Mouse (Mus musculus) hematopoietic stem cell, adult 5-6 weeks (primary cell): Measurements from ENCODE around the gene Gm13289. TPM values are rescaled to one million over a fixed set of nuclear protein-coding genes. Genes with fewer than 3 reads are reported as not detected.

Experiments
- total RNA-seq: library from RNA; stranded (forward); fragments of 172-1452, 232-1000 nt; gene quantifications from 2 replicates; pipeline ENCODE4 v1.2.3, GENCODE M21; 2017

Gm13289 gene
- total RNA-seq, 1 experiment from 2014 or later: not detected

Other genes starting within 250 kb of the Gm13289 start
- not detected in 2 replicates for gene Ifna15, start 218.7 kb upstream of the Gm13289 start, total RNA-seq
- not detected in 2 replicates for gene Ifna14, start 205.1 kb upstream of the Gm13289 start, total RNA-seq
- gene Ifna9, start 184.5 kb upstream of the Gm13289 start, total RNA-seq: not detected in 2 replicates
- not detected in 2 replicates for gene Ifna12, start 173.5 kb upstream of the Gm13289 start, total RNA-seq
- gene C87499, start 142.5 kb upstream of the Gm13289 start, total RNA-seq: not detected in 2 replicates
- not detected in 2 replicates for gene Ifna13, start 132.5 kb upstream of the Gm13289 start, total RNA-seq
- not detected in 2 replicates for gene Ifna16, start 100.0 kb upstream of the Gm13289 start, total RNA-seq
- not detected in 2 replicates for gene Ifna2, start 93.0 kb upstream of the Gm13289 start, total RNA-seq
- gene Ifnab, start 85.6 kb upstream of the Gm13289 start, total RNA-seq: not detected in 2 replicates
- 2.2 TPM in 1 of 2 replicates, not detected in the other for gene Gm26566, start 55.1 kb upstream of the Gm13289 start, total RNA-seq
- gene Klhl9, start 54.5 kb upstream of the Gm13289 start, total RNA-seq: 101 and 115 TPM in 2 replicates
- gene Gm13271, start 22.1 kb upstream of the Gm13289 start, total RNA-seq: not detected in 2 replicates
- not detected in 2 replicates for gene Gm13283, start 16.8 kb upstream of the Gm13289 start, total RNA-seq
- not detected in 2 replicates for gene Gm13290, start 3.1 kb upstream of the Gm13289 start, total RNA-seq
- not detected in 2 replicates for gene Gm13272, start 2.9 kb downstream of the Gm13289 start, total RNA-seq
- 0.55 TPM in 1 of 2 replicates, not detected in the other for gene Ifnz, start 5.2 kb downstream of the Gm13289 start, total RNA-seq
- gene Gm13276, start 8.8 kb downstream of the Gm13289 start, total RNA-seq: not detected in 2 replicates
- not detected in 2 replicates for gene Gm13277, start 11.7 kb downstream of the Gm13289 start, total RNA-seq
- not detected in 2 replicates for gene Gm13278, start 14.6 kb downstream of the Gm13289 start, total RNA-seq
- gene Gm13275, start 17.6 kb downstream of the Gm13289 start, total RNA-seq: not detected in 2 replicates
- gene Gm13279, start 20.5 kb downstream of the Gm13289 start, total RNA-seq: not detected in 2 replicates
- 0.89 TPM in 1 of 2 replicates, not detected in the other for gene Gm13285, start 22.7 kb downstream of the Gm13289 start, total RNA-seq
- gene Gm13287, start 26.3 kb downstream of the Gm13289 start, total RNA-seq: not detected in 2 replicates
- not detected in 2 replicates for gene Gm13288, start 28.6 kb downstream of the Gm13289 start, total RNA-seq
- gene Ifna7, start 39.3 kb downstream of the Gm13289 start, total RNA-seq: not detected in 2 replicates
- not detected in 2 replicates for gene Ifna11, start 43.0 kb downstream of the Gm13289 start, total RNA-seq
- not detected in 2 replicates for gene Ifna6, start 50.5 kb downstream of the Gm13289 start, total RNA-seq
- gene Ifna5, start 58.6 kb downstream of the Gm13289 start, total RNA-seq: not detected in 2 replicates
- not detected in 2 replicates for gene Ifna4, start 64.9 kb downstream of the Gm13289 start, total RNA-seq
- gene Ifna1, start 73.2 kb downstream of the Gm13289 start, total RNA-seq: not detected in 2 replicates
- gene Ifne, start 103.3 kb downstream of the Gm13289 start, total RNA-seq: not detected in 2 replicates